Mouse (Mus musculus) embryonic facial prominence, embryonic 14.5 days (tissue): ENCODE data around the gene Gm7879. TPM values are rescaled to one million over a fixed set of nuclear protein-coding genes. Genes with fewer than 3 reads are reported as not detected.

Experiments used
- ATAC-seq: fragments of 200-750 bp; cut with Nextera tagmentation; 2 replicates; pipeline ENCODE4 v1.8.0; 2017; ENCODE audit warnings: low read depth, moderate number of reproducible peaks, moderate TSS enrichment
- DNase-seq: peaks from one replicate; pipeline ENCODE4 v3.0.0-alpha.2; 2015; ENCODE audit warnings: low spot score
- H3K27ac ChIP-seq: fragments of 300-500 bp; sonication (generic); replicated peaks from 2 replicates; pipeline ENCODE4 v1.5.1; 2014; ENCODE audit warnings: low read depth, mild to moderate bottlenecking, low read length, moderate library complexity
- H3K27me3 ChIP-seq: fragments of 300-500 bp; sonication (generic); replicated peaks from 2 replicates; pipeline ENCODE4 v1.6.1; 2014; ENCODE audit warnings: low read length; ENCODE audit not compliant: control insufficient read depth, insufficient read depth
- H3K36me3 ChIP-seq: fragments of 300-500 bp; sonication (generic); 2 replicates; pipeline ENCODE4 v1.6.1; 2014; ENCODE audit warnings: low read length, mixed read lengths; ENCODE audit not compliant: control insufficient read depth, insufficient read depth
- H3K4me1 ChIP-seq: fragments of 300-500 bp; sonication (generic); 2 replicates; pipeline ENCODE4 v1.6.1; 2014; ENCODE audit warnings: antibody characterized with exemption, low read length; ENCODE audit not compliant: control insufficient read depth, insufficient read depth
- H3K4me2 ChIP-seq: fragments of 300-500 bp; sonication (generic); 2 replicates; pipeline ENCODE4 v1.6.1; 2014; ENCODE audit warnings: low read depth, mild to moderate bottlenecking, low read length, moderate library complexity, mixed read lengths
- H3K4me3 ChIP-seq: fragments of 300-500 bp; sonication (generic); 2 replicates; pipeline ENCODE4 v1.5.1; 2014; ENCODE audit warnings: low read depth, mild to moderate bottlenecking, low read length
- H3K9ac ChIP-seq: fragments of 300-500 bp; sonication (generic); 2 replicates; pipeline ENCODE4 v1.6.1; 2014; ENCODE audit warnings: low read depth, mild to moderate bottlenecking, low read length, moderate library complexity, mixed read lengths
- H3K9me3 ChIP-seq: fragments of 300-500 bp; sonication (generic); 2 replicates; pipeline ENCODE4 v1.6.1; 2016; ENCODE audit warnings: low read length; ENCODE audit not compliant: control insufficient read depth
- WGBS: fragments of 180-500 bp; shearing (Covaris S2); extraction: QIAGEN DNeasy Blood & Tissue Kit; methylation state at CpG from one replicate; pipeline ENCODE4 v1.1.7; 2014; 5-methylcytosine and 5-hydroxymethylcytosine counted together
- polyA plus RNA-seq: library from polyadenylated mRNA; unstranded; fragments of >200 nt; fragmentation: Nextera tagmentation; extraction: Ambion mirVana; gene quantifications from 2 replicates; pipeline ENCODE4 v1.2.1, GENCODE M21; 2014

Gene Gm7879
- polyA plus RNA-seq, 1 experiment from 2014 or later: not detected

- 35% methylated on average over 4 of the region's 4 CpGs for WGBS
- no peak for ATAC-seq
- DNase-seq: peak; percentile 28
Measured at GRCm38 (mm10) chr5:43923933-43924332, 11.0 kb downstream of the Gm7879 start.

DNA sequence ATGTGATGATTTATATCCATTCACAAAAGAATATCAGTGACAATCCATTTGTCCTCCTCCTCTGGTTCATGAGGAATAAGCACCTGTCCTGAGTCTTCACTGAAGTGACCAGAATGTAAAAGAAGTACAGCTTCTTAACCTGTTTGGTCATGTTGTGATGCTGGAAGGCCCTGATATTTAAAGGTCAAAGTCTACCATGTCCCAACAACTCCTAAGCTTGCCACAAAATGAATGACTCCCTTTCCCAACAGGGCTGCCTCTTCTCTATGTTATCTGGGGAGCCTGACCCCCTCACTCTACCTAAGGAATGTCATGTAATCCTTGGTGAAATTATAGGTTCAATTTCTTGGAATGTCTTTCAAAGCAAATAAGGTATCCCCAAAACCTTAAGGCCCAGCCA is 14.8 kb downstream of the Gm7879 start:
- Histone ChIP-seq H3K4me1 (no peaks in the 10 kb centered on the region), H3K27ac (no peak overlapping the region), H3K27me3 (no peaks in the 10 kb centered on the region), H3K4me3 (no peak overlapping the region), H3K36me3 (no peaks in the 10 kb centered on the region), H3K9ac (no peak overlapping the region), H3K9me3 (no peaks in the 10 kb centered on the region), H3K4me2 (no peak overlapping the region)
- DNase-seq: no peak
- ATAC-seq: no peak

More at GRCm38 (mm10) chr5:43923933-43924332, 11.0 kb downstream of the Gm7879 start:
- Histone ChIP-seq H3K4me2 (no peak overlapping the region), H3K27ac (no peak overlapping the region), H3K36me3 (no peaks in the 10 kb centered on the region), H3K9ac (no peak overlapping the region), H3K9me3 (no peaks in the 10 kb centered on the region), H3K4me1 (no peaks in the 10 kb centered on the region), H3K4me3 (no peak overlapping the region), H3K27me3 (no peaks in the 10 kb centered on the region)

DNA sequence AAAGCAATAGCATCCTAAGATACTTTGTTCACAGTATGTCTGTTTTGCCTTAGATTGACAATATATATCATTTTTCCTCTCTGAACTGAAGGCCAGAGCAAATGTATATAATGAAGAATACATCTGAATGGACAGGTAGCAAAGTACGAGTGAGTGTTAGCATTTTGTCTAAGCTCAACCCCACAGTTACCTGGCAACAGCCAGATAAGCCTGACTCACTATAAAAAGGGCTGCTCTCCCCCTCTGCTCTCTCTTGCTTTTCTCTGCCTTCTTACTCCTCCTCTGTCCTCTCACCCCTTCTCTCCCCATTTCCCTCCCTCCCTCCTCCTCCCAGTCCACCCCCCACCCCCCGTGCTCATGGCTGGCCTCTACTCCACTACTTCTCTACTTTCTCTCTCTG is 20.3 kb downstream of the Gm7879 start:
- Histone ChIP-seq H3K9ac (no peak overlapping the region), H3K4me3 (no peak overlapping the region), H3K27me3 (no peaks in the 10 kb centered on the region), H3K27ac (no peak overlapping the region), H3K36me3 (no peaks in the 10 kb centered on the region), H3K4me2 (no peak overlapping the region), H3K9me3 (no peaks in the 10 kb centered on the region), H3K4me1 (no peaks in the 10 kb centered on the region)
- DNase-seq (no peak), ATAC-seq (no peak)
- 47% methylated on average over 2 of the region's 2 CpGs for WGBS

DNA sequence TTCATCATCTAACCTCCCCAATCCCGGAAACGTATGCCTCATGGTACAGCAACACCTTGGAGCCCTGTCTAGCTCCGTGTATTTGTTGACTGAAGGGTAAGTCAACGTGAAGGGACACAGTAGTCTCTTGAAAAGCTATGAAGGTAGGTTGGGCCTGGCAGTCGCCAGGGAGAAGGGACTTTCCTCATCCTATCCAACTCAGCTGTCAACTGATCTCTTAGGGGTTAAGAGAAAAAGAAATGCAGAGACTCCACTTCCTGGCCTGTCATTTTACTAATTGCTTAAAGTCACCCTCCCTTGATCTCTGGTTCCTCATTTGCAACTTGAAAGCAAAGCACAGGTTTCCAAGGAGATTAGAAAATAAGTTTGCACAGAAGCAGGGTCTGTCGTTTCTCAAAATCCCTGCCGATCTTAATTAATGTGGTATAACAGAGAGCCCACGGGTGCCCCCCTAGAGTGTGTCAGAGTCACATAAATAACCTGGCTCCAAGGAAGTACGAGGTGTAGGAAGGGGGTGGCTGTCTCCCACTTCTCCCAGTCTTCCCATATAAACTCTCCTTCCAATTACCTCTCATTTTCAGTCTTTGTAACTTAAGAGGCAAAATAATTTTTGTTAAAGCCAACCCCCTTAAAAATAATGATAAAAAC is 34.5 kb downstream of the Gm7879 start:
- ATAC-seq: no peak
- 16% methylated on average over 9 of the region's 9 CpGs for WGBS
- H3K4me2 ChIP-seq: peak overlapping the region; percentile 59

DNA sequence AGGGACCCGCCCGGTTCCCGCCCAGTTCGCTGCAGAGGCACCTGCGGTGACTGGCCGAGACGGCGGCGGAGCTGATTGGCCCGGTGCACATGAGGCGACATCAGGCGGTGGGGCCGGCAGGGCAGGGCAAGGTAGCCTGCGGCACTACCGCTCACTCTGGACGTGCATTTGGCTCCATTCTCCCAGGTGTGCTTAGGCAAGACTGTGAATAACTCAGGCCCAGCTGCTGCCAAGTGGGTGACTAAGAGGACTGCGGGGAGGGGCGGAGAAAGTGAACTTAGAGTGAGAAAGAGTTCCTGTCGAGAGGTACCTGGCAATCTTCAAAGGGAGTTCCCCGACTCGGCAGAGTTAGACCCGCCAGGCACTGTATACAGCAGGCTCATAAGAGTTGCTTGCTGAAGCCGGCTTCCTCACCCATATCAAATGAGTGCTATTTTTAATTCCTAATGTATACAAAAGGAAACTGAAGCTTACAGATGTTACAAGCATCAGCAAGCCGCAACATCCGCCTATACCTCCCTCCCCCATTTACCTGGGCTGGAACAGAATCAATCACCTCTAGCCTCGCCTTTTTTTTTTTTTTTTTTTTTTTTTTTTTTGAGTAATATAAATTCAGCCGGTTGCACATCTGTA is 35.3 kb downstream of the Gm7879 start:
- H3K36me3 ChIP-seq: no peaks in the 10 kb centered on the region
- peak overlapping the region; percentile 59 for H3K4me2 ChIP-seq
- peak; percentile 92 for DNase-seq
- peaks cover 9% of the 10 kb centered on the region; the same call in 1 of the 2 replicates for H3K4me1 ChIP-seq
- H3K27me3 ChIP-seq: no peaks in the 10 kb centered on the region
- 0 out of 2 replicates have a peak overlapping the region, but pooled peaks have one; percentile 53 for H3K27ac ChIP-seq
- H3K4me3 ChIP-seq: peak overlapping the region; percentile 31
- WGBS: 1% methylated on average over 27 of the region's 27 CpGs
- H3K9ac ChIP-seq: peak overlapping the region; percentile 20; the same call in 1 of the 2 replicates
- H3K9me3 ChIP-seq: no peaks in the 10 kb centered on the region
- ATAC-seq: peak; percentile 96

More for the DNA sequence above, 34.5 kb downstream of the Gm7879 start:
- H3K27ac ChIP-seq: peak overlapping the region; percentile 3; the same call in 1 of the 2 replicates
- no peaks in the 10 kb centered on the region for H3K27me3 ChIP-seq
- peak; percentile 7 for DNase-seq
- H3K9ac ChIP-seq: no peak overlapping the region
- no peaks in the 10 kb centered on the region for H3K36me3 ChIP-seq
- H3K4me3 ChIP-seq: peak overlapping the region; percentile 31; the same call in 1 of the 2 replicates
- H3K9me3 ChIP-seq: no peaks in the 10 kb centered on the region
- peaks cover 9% of the 10 kb centered on the region; the same call in 1 of the 2 replicates for H3K4me1 ChIP-seq

DNA sequence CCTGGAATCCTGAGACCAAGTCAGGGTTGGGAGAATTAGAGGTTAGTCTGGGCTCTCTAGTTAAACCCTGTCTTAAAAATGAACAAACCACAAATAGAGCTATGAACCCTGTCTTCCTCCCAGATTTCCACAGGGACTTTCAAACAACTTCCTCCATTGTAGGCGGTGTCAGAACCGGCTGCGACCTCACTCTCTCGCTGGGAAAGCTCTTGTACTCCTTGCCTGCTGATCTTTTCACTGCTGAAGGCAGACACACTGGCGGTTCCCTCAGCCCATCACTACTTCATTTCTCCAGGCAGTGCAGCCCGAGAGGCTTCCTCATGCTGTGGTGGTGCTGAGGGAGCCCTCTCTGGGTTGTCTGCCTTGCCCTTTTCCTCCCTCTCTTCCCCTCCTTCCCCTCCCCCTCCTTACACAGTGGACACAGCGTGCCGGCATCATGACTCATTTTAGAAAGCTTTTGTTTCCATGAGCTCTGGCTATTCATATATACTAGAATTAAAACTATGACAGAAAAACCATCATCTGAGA is 35.9 kb downstream of the Gm7879 start:
- Histone ChIP-seq H3K4me3 (peak overlapping the region; percentile 31; the same call in 1 of the 2 replicates), H3K4me1 (peaks cover 9% of the 10 kb centered on the region; the same call in 1 of the 2 replicates), H3K27ac (peak overlapping the region; percentile 53; the same call in 1 of the 2 replicates), H3K36me3 (no peaks in the 10 kb centered on the region), H3K4me2 (peak overlapping the region; percentile 59), H3K27me3 (no peaks in the 10 kb centered on the region), H3K9me3 (no peaks in the 10 kb centered on the region), H3K9ac (peak overlapping the region; percentile 41)
- 1% methylated on average over 8 of the region's 8 CpGs for WGBS
- ATAC-seq: peak; percentile 19; the same call in 1 of the 2 replicates
- DNase-seq: peak; percentile 60

- Histone ChIP-seq H3K9ac (no peak overlapping the region), H3K4me1 (no peaks in the 10 kb centered on the region), H3K27me3 (no peaks in the 10 kb centered on the region), H3K9me3 (no peaks in the 10 kb centered on the region), H3K27ac (no peak overlapping the region), H3K4me3 (no peak overlapping the region), H3K4me2 (no peak overlapping the region), H3K36me3 (no peaks in the 10 kb centered on the region)
- 36% methylated on average over 1 of the region's 1 CpGs for WGBS
- DNase-seq: no peak
- ATAC-seq: no peak
Measured at GRCm38 (mm10) chr5:43953241-43953640, 40.3 kb downstream of the Gm7879 start.

GRCm38 (mm10) chr5:43959884-43960440 is 47.0 kb downstream of the Gm7879 start:
- H3K4me2 ChIP-seq: no peak overlapping the region
- H3K9me3 ChIP-seq: no peaks in the 10 kb centered on the region
- no peak overlapping the region for H3K27ac ChIP-seq
- DNase-seq: no peak
- WGBS: 84% methylated on average over 3 of the region's 3 CpGs
- no peaks in the 10 kb centered on the region for H3K27me3 ChIP-seq
- H3K4me3 ChIP-seq: no peak overlapping the region
- no peaks in the 10 kb centered on the region for H3K36me3 ChIP-seq
- no peak overlapping the region for H3K9ac ChIP-seq
- no peaks in the 10 kb centered on the region for H3K4me1 ChIP-seq
- ATAC-seq: no peak
